Mouse (Mus musculus): Measurements from ENCODE around the gene Brap.

DNA sequence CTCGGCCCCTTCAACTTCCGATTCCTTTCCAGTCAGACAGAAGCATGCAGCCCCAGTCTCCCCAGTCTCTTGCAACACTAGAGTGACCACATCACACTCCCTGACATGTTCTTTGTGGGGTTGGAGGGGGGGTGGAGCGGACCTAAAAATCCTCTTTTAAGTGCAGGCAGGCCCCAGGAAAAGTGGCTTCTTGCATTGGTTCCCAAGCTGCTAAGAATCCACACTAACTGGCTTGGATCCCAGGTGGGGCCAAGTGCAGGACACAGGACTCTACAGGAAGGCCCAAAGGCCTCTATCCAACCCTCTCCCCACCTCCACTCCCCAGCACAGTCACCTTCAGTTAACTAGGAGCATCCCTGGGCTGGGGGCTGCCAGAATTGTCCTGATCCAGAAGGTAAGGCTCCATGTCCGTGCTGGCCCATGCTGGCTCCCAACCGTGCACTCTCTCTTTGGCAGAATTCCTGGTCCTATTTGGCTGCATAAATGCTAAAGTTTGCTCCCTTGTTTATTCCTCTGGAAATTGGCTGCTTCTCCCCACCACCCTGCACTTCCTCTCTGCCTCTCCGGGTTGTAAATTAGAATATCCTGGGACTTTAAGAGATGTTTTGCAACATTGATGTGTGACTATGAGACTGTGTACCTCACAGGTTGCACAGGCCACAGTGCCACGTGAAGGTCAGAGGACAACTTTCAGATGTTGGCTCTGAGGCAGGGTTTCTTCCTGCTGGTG, 30.3 kb downstream of the Brap start:
- TF ChIP-seq EP300 (IDR thresholded peaks at IDR 0.05; ENCODE audit: insufficient read depth, low read depth, low read length) (no peak), CTCF (IDR thresholded peaks at IDR 0.05; ENCODE audit: low read depth, low read length) (no peak)
